Mouse (Mus musculus): ENCODE data around the gene Zbtb24. TPM values are rescaled to one million over a fixed set of nuclear protein-coding genes. Genes with fewer than 3 reads are reported as not detected.
"Not testable (repeated sequence)": the region's sequence is repeated elsewhere in the genome, so short reads cannot be mapped to it uniquely, and the experiment has no call there.

The Zbtb24 gene
- polyA plus RNA-seq (2015; fragmentation: Nextera tagmentation; extraction: Ambion mirVana), result 18.2 and 18.3 TPM in 2 replicates

- Histone ChIP-seq H3K27me3 (no peaks in the 10 kb centered on the region), H3K36me3 (peaks cover 13% of the 10 kb centered on the region), H3K27ac (peak within 1 kb of the TSS; percentile 72), H3K4me1 (peaks cover 11% of the 10 kb centered on the region), H3K4me3 (peak within 1 kb of the TSS; percentile 100), H3K9me3 (no peaks in the 10 kb centered on the region), H3K9ac (peak within 1 kb of the TSS; percentile 94), H3K4me2 (peak within 1 kb of the TSS; percentile 74)
- ATAC-seq (ENCODE audit: borderline replicate concordance, extremely low read depth, low FRiP score, low TSS enrichment), result peak; percentile 96
- under 1% methylated on average over 49 of the region's 49 CpGs for WGBS
Measured at GRCm38 (mm10) chr10:41450137-41450670, at the start of gene Zbtb24. Gene Zbtb24, plus strand, starts transcription at chr10:41450383.

- Histone ChIP-seq H3K4me1 (no peaks in the 10 kb centered on the region), H3K36me3 (no peaks in the 10 kb centered on the region), H3K9ac (no peak overlapping the region), H3K9me3 (no peaks in the 10 kb centered on the region), H3K4me2 (no peak overlapping the region), H3K27ac (no peak overlapping the region), H3K4me3 (no peak overlapping the region), H3K27me3 (no peaks in the 10 kb centered on the region)
- WGBS, result 87% methylated on average over 3 of the region's 3 CpGs
- no peak for ATAC-seq (ENCODE audit: borderline replicate concordance, extremely low read depth, low FRiP score, low TSS enrichment)
Measured at GRCm38 (mm10) chr10:41401097-41401496, 49.1 kb upstream of the Zbtb24 start.

- Histone ChIP-seq H3K27me3 (no peaks in the 10 kb centered on the region), H3K4me2 (no peak overlapping the region), H3K9ac (no peak overlapping the region), H3K27ac (no peak overlapping the region), H3K36me3 (no peaks in the 10 kb centered on the region), H3K4me1 (no peaks in the 10 kb centered on the region), H3K4me3 (no peak overlapping the region), H3K9me3 (no peaks in the 10 kb centered on the region)
- ATAC-seq (ENCODE audit: borderline replicate concordance, extremely low read depth, low FRiP score, low TSS enrichment), result no peak
- 38% methylated on average over 2 of the region's 2 CpGs for WGBS
Measured at GRCm38 (mm10) chr10:41403364-41403763, 46.8 kb upstream of the Zbtb24 start.

- ATAC-seq (ENCODE audit: borderline replicate concordance, extremely low read depth, low FRiP score, low TSS enrichment), result no peak
- no peaks in the 10 kb centered on the region for H3K9me3 ChIP-seq
- H3K27ac ChIP-seq, result no peak overlapping the region
- H3K4me3 ChIP-seq, result no peak overlapping the region
- H3K27me3 ChIP-seq, result no peaks in the 10 kb centered on the region
- H3K4me1 ChIP-seq, result no peaks in the 10 kb centered on the region
- no peak overlapping the region for H3K9ac ChIP-seq
- no peak overlapping the region for H3K4me2 ChIP-seq
- 28% methylated on average over 3 of the region's 3 CpGs for WGBS
- H3K36me3 ChIP-seq, result no peaks in the 10 kb centered on the region
Measured at GRCm38 (mm10) chr10:41403893-41404612, 46.1 kb upstream of the Zbtb24 start.

- not testable (repeated sequence) for H3K9ac ChIP-seq; H3K27me3 ChIP-seq; H3K4me2 ChIP-seq; ATAC-seq (ENCODE audit: borderline replicate concordance, extremely low read depth, low FRiP score, low TSS enrichment); H3K27ac ChIP-seq; H3K36me3 ChIP-seq; H3K9me3 ChIP-seq; H3K4me1 ChIP-seq; H3K4me3 ChIP-seq
- WGBS, result 88% methylated on average over 4 of the region's 4 CpGs
Measured at GRCm38 (mm10) chr10:41410176-41410575, 40.0 kb upstream of the Zbtb24 start.

GRCm38 (mm10) chr10:41410821-41411220, 39.4 kb upstream of the Zbtb24 start:
- not testable (repeated sequence) for ATAC-seq (ENCODE audit: borderline replicate concordance, extremely low read depth, low FRiP score, low TSS enrichment); H3K27ac ChIP-seq; H3K27me3 ChIP-seq; H3K4me3 ChIP-seq; H3K4me2 ChIP-seq; H3K4me1 ChIP-seq; H3K9me3 ChIP-seq; H3K36me3 ChIP-seq; H3K9ac ChIP-seq
- WGBS, result 95% methylated on average over 1 of the region's 1 CpGs

GRCm38 (mm10) chr10:41413471-41413870, 36.7 kb upstream of the Zbtb24 start:
- H3K4me1 ChIP-seq; H3K9me3 ChIP-seq; H3K27ac ChIP-seq; H3K4me3 ChIP-seq; ATAC-seq (ENCODE audit: borderline replicate concordance, extremely low read depth, low FRiP score, low TSS enrichment); H3K9ac ChIP-seq; H3K4me2 ChIP-seq; H3K36me3 ChIP-seq; H3K27me3 ChIP-seq: not testable (repeated sequence)
- 76% methylated on average over 1 of the region's 1 CpGs for WGBS

- not testable (repeated sequence) for ATAC-seq (ENCODE audit: borderline replicate concordance, extremely low read depth, low FRiP score, low TSS enrichment); H3K27ac ChIP-seq; H3K4me2 ChIP-seq; H3K4me1 ChIP-seq; H3K9ac ChIP-seq; H3K4me3 ChIP-seq; H3K36me3 ChIP-seq; H3K27me3 ChIP-seq; H3K9me3 ChIP-seq
- WGBS, result 94% methylated on average over 2 of the region's 2 CpGs
Measured at GRCm38 (mm10) chr10:41415368-41415767, 34.8 kb upstream of the Zbtb24 start.

- Histone ChIP-seq H3K9me3 (0 out of 2 replicates have a peak, but pooled peaks cover 3% of the 10 kb centered on the region), H3K4me1 (no peaks in the 10 kb centered on the region), H3K4me3 (no peak overlapping the region), H3K4me2 (no peak overlapping the region), H3K27ac (no peak overlapping the region), H3K36me3 (no peaks in the 10 kb centered on the region), H3K27me3 (no peaks in the 10 kb centered on the region), H3K9ac (no peak overlapping the region)
- WGBS, result 46% methylated on average over 9 of the region's 9 CpGs
- no peak for ATAC-seq (ENCODE audit: borderline replicate concordance, extremely low read depth, low FRiP score, low TSS enrichment)
Measured at GRCm38 (mm10) chr10:41420496-41421200, 29.5 kb upstream of the Zbtb24 start.

- ATAC-seq (ENCODE audit: borderline replicate concordance, extremely low read depth, low FRiP score, low TSS enrichment), result no peak
- no peak overlapping the region for H3K27ac ChIP-seq
- H3K36me3 ChIP-seq, result no peaks in the 10 kb centered on the region
- no peak overlapping the region for H3K9ac ChIP-seq
- H3K4me1 ChIP-seq, result no peaks in the 10 kb centered on the region
- no peak overlapping the region for H3K4me3 ChIP-seq
- no peaks in the 10 kb centered on the region for H3K9me3 ChIP-seq
- no peak overlapping the region for H3K4me2 ChIP-seq
- no peaks in the 10 kb centered on the region for H3K27me3 ChIP-seq
- 78% methylated on average over 2 of the region's 2 CpGs for WGBS
Measured at GRCm38 (mm10) chr10:41423681-41424080, 26.5 kb upstream of the Zbtb24 start.

- Histone ChIP-seq H3K9me3 (no peaks in the 10 kb centered on the region), H3K9ac (no peak overlapping the region), H3K27me3 (no peaks in the 10 kb centered on the region), H3K4me2 (no peak overlapping the region), H3K4me1 (no peaks in the 10 kb centered on the region), H3K4me3 (no peak overlapping the region), H3K27ac (no peak overlapping the region), H3K36me3 (no peaks in the 10 kb centered on the region)
- no peak for ATAC-seq (ENCODE audit: borderline replicate concordance, extremely low read depth, low FRiP score, low TSS enrichment)
- WGBS, result 35% methylated on average over 6 of the region's 6 CpGs
Measured at GRCm38 (mm10) chr10:41426368-41426767, 23.8 kb upstream of the Zbtb24 start.

- H3K27ac ChIP-seq, result no peak overlapping the region
- 26% methylated on average over 4 of the region's 4 CpGs for WGBS
- ATAC-seq (ENCODE audit: borderline replicate concordance, extremely low read depth, low FRiP score, low TSS enrichment), result no peak
- H3K9me3 ChIP-seq, result no peaks in the 10 kb centered on the region
- H3K27me3 ChIP-seq, result no peaks in the 10 kb centered on the region
- H3K9ac ChIP-seq, result no peak overlapping the region
- no peak overlapping the region for H3K4me3 ChIP-seq
- no peaks in the 10 kb centered on the region for H3K36me3 ChIP-seq
- no peaks in the 10 kb centered on the region for H3K4me1 ChIP-seq
- H3K4me2 ChIP-seq, result no peak overlapping the region
Measured at GRCm38 (mm10) chr10:41434624-41435023, 15.6 kb upstream of the Zbtb24 start.
